Mouse (Mus musculus): ENCODE results near the gene Gm10801. TPM values are rescaled to one million over a fixed set of nuclear protein-coding genes. Genes with fewer than 3 reads are reported as not detected.
"Not testable (repeated sequence)": the region's sequence is repeated elsewhere in the genome, so short reads cannot be mapped to it uniquely, and the experiment has no call there.

Gm10801 gene
- total RNA-seq (2021): not detected

- DNase-seq (ENCODE audit: low spot score); intact Hi-C loops (cut with DNase I): not testable (repeated sequence)
Measured at GRCm38 (mm10) chr2:98661937-98662336, at the start of gene Gm10801. Gm10801 (plus strand) TSS chr2:98662237.

- intact Hi-C loops (cut with DNase I); DNase-seq (ENCODE audit: low spot score): not testable (repeated sequence)
Measured at GRCm38 (mm10) chr2:98667201-98667600, 5.2 kb downstream of the Gm10801 start, which contains the start of gene Gm10800. Gm10800 (minus strand) TSS chr2:98667301.

GRCm38 (mm10) chr2:98697533-98697932 is 35.5 kb downstream of the Gm10801 start:
- intact Hi-C loops (cut with DNase I): no loop called here
- DNase-seq (ENCODE audit: low spot score): no peak

Other genes with a start within 250 kb of the Gm10801 start
- under 1 TPM in 1 of 2 experiments, not detected in 1; 0.42 TPM for gene Gm10800, start 5.1 kb downstream of the Gm10801 start, total RNA-seq (2021)

All from heart, postnatal 25 days (tissue).